Mouse (Mus musculus) myocyte (in vitro differentiated cells): Measurements from ENCODE around the gene Polh.

Experiments
- CEBPB ChIP-seq: IDR thresholded peaks from 2 replicates; pipeline ENCODE4 v1.6.1; 2011; ENCODE audit warnings: mild to moderate bottlenecking, moderate library complexity; ENCODE audit not compliant: poor library complexity, insufficient read depth, severe bottlenecking
- MAX ChIP-seq: IDR thresholded peaks from one replicate; pipeline ENCODE4 v1.6.1; 2011; ENCODE audit warnings: low read depth, mild to moderate bottlenecking, control low read depth
- POLR2A ChIP-seq: IDR thresholded peaks from one replicate; pipeline ENCODE4 v1.6.1; 2011; ENCODE audit warnings: low read depth, mild to moderate bottlenecking, control low read depth, moderate library complexity; ENCODE audit not compliant: insufficient read length
- POLR2AphosphoS2 ChIP-seq: IDR thresholded peaks from one replicate; pipeline ENCODE4 v1.6.1; 2011; ENCODE audit warnings: low read depth, control low read depth; ENCODE audit not compliant: insufficient read length

GRCm38 (mm10) chr17:46210550-46210949, 8.1 kb upstream of the Polh start:
- TF ChIP-seq CEBPB (no peak), MAX (no peak), POLR2AphosphoS2 (no peak), POLR2A (no peak)
